Mouse (Mus musculus) layer of hippocampus, adult 9-11 months (tissue): Measurements from ENCODE around the gene Adat3.
"Not testable (repeated sequence)": the region's sequence is repeated elsewhere in the genome, so short reads cannot be mapped to it uniquely, and the experiment has no call there.

Experiments used
- DNase-seq: peaks from one replicate; pipeline ENCODE4 v3.0.0; 2022

Gene Adat3

DNA sequence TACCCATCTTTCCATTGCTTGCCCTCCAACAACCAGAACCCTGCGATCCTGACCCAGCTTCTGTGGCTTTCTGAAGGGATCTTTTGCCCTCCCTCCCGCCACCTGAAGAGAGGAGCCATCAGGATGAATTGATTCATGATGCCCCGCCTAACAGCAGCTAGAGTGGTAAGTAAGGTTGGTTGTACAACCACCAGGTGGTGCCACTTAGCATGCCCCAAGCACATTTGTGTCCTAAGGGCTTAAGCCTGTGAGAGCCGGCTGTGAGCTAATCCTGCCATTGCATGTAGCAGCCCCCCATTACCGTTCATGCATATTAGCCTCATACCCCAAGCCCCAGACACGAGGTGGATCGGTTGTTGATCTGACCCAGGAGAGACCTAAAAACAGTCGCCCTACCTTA lies 23.8 kb upstream of the Adat3 start:
- DNase-seq = peak; percentile 54

DNA sequence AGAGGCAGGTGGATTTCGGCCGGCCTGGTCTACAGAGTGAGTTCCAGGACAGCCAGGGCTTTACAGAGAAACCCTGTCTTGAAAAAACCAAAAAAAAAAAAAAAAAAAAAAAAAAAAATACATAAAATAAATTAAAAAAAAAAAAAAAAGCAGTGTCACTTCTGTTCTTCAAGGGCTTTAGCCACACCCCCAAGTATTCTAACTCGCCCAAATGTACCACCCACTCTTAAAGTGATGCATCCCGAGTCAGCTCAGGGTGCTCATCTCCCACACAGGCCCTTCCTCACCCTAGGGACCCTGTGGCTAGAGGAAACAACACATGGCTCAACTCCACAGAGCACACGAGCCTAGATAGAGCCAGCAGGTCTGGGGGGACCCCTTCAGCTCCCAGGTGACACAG lies 19.6 kb upstream of the Adat3 start:
- peak; percentile 14 for DNase-seq

DNA sequence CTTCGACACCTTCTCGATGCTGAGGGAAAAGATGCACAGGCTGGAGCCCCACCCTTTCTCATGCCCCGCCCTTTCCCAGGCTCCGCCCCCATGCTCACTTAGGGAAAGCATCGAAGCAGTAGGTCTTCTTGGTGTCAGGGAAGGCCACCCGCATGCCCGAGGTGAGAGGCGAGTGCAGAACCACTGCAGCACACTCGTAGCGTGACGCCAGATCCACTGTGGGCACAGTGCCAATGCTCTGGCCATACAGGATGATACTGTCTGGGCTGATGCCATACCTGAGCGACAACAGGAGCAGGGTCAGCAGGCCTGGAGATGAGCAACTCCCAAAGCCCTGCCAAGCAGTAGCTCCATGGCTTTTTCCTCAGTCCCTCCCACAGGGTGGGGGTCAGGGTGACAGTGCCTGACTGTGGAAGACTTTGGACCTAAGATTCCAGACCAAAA lies 18.6 kb upstream of the Adat3 start:
- no peak for DNase-seq

DNA sequence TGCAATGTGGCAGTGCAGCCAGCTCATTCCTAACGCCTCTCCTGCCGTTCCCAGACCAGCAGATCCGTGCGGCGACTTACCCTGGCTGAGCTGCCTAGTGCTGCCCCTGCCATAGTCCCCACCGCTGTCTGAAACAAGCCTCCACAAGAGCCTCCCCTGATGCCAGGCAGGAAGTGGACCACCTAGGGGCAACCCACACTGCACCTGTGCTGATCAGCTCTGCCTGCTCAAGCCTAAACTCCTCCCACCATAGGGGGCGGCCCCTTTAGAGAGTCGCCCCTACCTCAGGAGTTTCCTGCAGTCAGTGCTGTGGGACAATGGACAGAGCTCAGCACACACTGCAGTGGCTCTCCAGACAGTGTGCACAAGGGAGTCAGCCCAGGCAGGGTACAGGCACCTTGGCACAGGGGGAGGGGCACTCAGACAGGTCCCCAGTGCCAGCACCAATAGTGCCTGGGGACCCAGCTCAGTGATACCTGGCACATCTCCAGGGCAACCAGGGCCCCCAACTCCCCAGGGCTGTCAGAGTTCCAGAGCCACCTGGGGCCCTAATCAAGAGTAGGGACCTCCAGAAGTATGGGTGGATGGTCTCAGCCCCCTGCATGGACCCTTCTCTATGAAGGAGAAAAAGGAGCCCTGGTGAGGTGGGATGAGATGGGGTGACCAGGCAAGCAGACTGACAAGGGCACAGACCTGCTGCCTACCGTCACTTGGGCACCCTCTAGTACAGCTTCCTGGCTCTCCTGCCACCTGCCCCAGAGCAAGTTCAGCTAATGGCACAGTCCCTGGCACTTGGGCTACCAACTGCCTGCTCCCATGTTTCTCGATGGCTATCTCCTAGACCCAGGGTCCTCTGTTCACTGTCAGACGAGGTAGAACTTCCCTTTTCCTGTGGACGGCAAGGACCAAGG lies 17.8 kb upstream of the Adat3 start:
- DNase-seq = peak; percentile 19

DNA sequence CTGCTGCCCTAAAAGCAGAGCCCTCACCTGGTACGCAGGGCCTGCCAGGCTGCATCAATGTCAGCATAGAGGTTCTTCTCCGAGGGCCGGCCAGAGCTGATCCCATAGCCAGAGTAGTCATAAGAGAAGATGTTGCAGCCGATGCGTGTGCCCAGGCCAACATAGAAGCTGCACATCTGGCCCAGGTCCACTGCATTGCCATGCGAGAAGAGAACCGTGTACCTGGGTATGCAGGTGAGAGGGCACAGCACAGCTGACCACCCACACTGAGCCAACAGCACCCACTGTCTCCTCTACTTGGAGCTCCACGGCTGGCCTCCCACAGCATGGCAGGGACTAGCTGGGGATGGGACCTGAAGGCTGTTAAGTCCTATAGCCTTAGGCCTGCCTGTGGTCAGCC lies 17.1 kb upstream of the Adat3 start:
- peak; percentile 15 for DNase-seq

DNA sequence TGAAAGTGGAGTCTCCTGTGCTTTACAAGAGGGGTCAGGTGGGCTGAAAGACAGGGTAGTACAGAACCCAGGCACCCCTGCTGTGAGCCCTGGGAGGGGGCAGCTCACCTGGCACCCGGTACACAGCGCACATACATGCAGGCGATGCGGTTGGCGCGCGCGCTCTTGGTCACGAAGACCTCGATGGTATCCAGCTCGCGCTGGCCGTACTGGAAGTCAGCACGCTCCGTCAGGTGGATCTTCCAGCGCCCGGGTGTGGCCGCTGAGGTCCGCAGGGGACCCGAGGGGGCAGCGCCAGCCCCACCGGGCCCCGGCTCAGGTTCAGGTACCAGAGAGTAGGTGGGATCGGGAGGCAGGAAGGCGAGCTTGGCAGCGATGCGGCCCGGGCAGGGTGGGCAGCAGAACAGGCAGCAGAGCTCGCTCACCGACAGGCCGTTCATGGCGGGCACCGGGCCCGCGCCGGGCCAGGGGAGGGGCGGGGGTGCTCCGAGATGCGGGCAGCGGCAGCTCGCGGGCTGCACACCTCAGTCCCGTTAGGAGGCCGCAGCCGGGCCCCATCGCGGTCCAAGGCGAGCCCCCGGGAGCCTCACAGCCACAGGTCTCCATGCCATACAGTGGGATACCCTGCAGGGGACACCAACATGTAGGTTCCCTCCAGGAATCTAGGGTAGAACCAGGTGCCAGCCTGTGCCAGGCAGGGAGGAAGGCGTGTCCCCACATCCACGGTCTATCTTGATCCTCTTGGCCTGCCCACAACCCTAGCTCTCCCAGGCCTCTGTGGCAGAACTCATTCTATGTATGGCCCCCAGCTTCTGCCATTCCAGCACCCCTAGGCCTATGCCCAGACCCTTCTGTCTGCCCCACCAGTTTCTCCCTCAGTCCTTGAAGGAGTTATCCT lies 16.0 kb upstream of the Adat3 start:
- no peak for DNase-seq

DNA sequence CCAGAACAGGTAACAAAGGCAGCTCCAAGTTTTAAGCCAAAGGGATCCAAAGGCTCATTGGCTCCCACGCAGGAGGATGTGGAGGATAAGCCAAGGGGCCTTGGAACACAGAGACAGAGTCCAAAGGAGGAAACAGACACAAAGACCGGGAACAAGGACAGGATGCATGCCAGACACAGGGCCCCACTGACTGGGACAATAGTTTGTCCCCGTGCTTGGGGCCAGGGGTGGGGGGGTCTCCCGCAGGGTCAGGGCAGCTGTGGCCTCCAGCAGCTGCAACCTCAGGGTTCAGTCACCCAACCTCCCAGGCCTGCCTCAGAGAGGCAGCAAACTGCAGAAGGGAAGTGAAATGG lies 15.4 kb upstream of the Adat3 start:
- peak; percentile 47 for DNase-seq

DNA sequence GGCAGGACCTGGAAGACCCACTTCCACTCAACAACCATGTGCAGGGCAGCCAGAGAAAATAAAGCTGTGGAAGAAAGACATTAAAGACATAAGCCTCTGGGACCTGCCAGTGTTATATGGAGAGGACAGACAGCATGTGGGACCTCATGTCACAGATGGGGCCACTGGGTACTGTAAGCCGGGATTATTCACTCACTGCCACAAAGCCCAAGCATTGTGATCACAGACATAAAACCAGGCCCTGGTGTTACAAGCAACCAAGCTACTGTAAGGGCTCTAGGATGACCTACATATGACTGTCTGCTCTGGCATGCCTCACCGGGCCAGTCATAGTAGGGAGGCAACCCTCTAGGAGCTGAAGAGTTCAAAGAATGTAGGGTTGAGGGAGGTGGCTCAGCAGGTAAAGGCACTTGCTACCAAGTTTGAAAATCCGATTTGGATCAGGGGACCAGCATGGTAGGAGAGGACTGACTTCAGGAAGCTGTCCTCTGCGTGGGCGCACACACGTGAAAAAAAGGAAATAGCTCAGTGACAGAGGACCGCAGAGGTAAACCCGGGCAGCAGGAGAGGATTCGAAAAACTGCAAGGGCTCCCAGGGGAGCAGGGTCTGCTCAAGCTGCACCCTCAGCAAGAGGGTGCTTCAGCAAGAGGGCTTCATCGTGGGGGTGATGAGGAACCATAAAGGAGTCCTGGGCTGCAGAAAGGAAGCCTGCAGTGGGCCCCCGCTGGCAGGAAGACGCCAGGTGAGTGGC lies 13.4 kb upstream of the Adat3 start:
- DNase-seq = peak; percentile 47

DNA sequence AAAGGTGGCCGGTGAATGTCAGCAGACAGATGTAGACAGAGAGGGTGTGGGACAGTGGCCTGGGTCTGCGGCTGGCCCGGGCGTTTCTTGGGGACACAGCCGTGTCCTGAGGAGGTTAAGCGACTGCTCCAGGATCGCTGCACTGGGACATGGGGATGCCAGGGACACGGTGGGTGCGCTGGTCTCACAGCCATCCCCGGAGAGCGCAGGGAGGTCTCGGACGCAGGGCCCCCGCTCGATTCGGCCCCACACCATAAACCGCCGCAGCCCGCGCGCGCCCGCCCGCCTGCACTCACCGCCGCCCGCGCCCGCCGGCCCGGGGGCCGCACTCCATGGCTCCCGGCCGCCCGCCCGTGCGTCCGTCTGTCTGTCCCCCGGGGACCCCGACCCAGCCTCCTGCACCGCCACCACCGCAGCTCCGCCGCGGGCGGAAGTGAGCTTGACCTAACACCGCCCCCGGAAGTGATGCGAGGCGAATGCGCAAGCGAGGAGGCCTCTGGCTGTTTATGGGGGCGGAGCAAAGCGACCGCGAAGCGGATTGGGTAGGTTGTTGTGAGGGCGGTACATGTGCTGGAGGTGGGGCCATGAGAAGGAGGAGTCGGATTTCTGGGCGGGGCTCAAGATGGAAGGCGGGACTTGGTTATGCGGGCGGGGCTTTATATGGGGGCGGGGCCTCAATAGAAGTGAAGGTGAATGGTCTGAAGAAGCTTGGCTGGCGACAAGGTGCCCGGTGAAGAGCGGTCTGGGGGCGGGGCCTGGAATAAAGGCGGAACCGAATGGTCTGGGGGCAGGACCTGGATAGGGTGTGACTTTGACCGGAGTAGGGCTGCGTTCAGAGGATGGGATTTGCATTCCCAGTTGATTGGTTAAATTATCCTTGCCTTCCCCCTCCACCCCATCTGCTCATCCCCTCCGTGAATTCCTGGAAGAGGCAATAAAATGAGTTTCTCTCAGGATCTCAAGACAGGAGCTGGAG lies 12.5 kb upstream of the Adat3 start, which contains the start of gene Abhd17a:
Abhd17a (minus strand) TSS at position 463 of the 976 bp plus-strand sequence.
- DNase-seq = peak; percentile 98

DNA sequence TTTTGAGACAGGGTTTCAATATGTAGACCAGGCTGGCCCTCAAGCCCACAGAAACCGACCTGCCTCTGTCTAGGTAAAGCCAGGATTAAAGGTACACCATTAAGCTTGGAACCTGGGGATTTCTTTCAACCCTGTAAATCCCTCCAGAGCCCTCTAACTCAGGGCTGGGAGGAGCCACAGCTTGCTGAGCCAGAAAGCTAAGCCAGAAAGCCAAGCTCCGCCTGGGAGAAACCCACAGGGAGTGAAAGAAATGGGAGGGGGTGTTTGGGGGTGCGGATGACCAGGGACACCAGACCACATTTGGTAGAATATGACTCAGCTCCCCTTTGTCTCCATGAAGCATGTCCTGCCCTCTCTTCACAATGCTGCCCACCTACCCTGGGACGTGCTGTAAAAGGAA lies 6.4 kb upstream of the Adat3 start:
- DNase-seq = no peak

DNA sequence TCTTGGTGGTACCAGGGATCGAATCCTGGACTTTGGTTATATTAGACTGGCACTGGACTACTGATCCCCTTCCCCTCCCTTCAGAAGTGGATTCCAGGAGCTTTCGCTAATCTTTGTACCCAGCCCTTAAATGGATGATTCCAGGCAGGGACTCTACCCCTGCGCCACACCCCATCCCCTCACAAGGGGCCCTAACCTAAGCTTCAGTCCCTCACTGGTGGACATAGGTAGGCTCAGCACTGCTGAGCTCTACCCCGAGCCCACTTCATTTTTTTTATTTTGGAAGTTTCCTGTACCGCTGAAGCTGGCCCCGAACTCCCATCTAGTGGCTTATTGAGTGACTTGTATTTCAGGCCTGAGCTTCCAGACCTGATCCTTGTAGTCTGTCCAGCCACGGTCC lies 684 bp downstream of the Adat3 start:
- no peak for DNase-seq

DNA sequence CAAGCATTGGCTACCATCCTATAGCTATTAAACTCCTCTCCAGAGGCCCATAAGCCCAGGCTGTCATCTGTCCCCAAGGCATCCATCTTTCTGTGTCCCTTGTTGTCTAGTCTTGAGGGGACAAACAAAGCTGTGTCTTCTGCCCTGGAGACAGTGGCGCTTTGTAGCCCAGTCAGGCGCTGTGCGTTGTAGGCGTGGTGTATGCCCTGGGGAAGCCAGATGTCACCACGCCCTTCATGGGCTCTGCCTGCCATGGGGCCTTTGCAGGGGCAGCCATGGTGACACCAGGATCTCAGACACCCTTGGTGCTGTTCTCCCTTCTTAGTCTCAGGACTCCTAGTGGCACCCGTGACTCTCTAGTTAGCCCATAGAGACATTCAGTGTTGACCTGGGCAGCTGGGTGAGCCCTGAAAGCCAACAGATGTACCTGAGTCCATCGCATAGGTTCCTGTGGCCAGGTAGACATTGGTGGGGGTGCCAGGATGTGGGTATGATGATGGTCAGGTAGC lies 1.4 kb downstream of the Adat3 start:
- peak; percentile 77 for DNase-seq

DNA sequence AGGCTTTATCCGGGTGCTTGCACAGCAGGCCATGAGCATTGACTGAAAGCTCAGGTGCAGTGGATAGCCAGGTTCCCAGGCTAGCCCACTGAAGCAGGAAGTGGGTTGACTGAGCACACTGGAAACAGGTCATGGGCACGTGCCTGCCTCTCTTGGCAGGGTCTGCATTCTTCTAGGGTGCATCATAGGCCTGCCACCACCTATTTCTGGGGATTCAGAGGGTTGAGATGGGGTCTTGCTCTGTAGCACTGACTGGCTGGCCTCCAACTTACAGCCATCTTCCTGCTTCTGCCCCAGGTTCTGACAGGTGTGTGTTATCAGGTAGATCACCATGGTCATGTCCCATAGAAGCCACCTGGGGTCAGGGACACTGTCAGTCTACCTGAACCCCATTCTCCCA lies 2.3 kb downstream of the Adat3 start:
- DNase-seq = peak; percentile 18

DNA sequence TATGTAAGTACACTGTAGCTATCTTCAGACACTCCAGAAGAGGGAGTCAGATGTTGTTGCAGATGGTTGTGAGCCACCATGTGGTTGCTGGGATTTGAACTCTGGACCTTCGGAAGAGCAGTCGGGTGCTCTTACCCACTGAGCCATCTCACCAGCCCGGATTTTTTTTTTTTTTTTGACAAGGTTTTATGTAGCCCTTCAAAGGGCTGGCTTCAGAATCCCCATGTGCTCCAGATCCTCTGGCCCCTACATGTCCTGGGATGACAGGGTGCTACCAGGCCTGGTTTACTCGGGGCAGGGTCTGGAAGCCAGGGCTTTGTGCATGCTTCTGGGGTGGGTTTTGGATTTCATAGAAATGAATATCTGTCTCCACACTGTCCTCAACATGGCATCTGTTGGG lies 3.0 kb downstream of the Adat3 start, which contains the start of gene Gm49322:
Gm49322 (plus strand) TSS at position 301 of the 400 bp plus-strand sequence.
- not testable (repeated sequence) for DNase-seq

DNA sequence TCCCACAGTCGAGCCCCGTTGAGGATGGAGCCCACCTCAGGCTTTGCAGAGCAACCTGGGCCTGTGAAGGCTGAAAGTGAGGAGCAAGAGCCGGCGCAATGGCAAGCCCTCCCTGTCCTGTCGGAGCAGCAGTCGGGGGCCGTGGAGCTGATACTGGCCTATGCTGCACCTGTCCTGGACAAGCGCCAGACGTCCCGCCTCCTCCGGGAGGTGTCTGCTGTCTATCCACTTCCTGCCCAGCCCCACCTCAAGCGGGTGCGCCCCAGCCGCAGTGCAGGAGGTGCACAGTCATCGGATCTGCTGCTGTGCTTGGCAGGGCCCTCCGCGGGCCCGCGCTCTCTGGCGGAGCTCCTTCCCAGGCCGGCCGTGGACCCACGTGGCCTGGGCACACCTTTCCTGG lies 3.6 kb downstream of the Adat3 start:
- DNase-seq = no peak

DNA sequence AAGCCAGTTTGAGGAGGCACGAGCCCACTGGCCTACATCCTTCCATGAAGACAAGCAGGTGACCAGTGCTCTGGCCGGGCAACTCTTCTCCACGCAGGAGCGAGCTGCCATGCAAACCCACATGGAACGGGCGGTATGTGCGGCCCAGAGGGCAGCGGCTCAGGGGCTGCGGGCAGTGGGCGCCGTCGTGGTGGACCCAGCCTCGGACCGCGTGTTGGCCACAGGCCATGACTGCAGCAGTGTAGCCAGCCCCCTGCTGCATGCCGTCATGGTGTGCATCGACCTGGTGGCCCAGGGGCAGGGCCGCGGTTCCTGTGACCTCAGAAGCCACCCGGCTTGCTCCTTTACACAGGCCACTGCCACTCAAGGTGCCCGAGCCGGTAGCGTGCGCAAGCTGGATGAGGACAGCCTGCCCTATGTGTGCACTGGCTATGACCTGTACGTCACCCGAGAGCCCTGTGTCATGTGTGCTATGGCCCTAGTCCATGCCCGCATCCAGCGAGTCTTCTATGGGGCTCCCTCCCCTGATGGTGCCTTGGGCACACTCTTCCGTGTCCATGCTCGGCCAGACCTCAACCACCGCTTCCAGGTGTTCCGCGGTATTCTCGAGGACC lies 4.2 kb downstream of the Adat3 start:
- DNase-seq = no peak

DNA sequence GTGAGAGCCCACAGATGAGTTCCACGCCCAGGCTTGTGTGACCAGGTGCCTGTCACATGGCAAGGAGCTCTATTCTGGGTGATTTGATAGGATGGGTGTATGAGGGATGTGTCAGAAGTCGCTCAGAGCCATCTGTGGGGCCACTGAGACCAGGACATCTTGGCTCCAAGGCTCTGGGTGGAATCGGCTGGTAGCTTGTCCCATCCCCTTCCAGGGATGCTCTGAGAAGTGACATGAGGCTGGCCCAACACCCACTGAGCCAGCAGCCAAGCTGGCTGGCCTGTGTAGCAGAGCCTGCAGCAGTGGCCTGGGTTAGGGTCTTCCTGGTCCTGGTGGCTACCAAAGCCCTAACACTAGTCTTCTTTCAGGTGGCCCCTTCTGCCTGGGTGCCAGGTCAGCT lies 5.8 kb downstream of the Adat3 start:
- no peak for DNase-seq

DNA sequence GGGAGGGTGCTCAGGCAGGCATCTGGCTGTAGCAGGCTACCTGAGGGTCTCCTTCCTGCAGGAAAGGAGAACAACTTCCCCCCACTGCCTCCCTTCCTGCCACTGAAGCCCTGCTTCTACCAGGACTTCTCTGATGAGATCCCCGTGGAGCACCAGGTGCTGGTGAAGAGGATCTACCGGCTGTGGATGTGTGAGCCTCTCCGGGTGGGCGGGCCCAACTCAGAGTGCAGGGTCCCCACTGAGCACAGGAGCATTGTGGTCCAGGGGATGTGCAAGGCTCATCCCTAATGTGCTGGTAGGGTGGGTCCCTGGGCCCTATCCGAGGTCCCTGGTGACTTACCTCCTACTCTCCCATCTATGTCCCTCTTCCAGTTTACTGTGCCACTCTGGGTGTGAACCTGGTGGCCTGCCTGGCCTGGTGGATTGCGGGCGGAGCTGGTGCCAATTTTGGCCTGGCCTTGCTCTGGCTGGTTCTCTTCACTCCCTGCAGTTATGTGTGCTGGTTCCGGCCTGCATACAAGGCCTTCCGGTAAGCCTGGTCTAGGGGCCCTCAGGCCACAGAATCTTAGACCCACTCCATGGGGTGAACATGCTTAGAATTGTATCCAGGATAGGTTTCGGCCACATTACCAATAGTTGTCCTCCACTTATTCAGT lies 6.7 kb downstream of the Adat3 start:
- no peak for DNase-seq

DNA sequence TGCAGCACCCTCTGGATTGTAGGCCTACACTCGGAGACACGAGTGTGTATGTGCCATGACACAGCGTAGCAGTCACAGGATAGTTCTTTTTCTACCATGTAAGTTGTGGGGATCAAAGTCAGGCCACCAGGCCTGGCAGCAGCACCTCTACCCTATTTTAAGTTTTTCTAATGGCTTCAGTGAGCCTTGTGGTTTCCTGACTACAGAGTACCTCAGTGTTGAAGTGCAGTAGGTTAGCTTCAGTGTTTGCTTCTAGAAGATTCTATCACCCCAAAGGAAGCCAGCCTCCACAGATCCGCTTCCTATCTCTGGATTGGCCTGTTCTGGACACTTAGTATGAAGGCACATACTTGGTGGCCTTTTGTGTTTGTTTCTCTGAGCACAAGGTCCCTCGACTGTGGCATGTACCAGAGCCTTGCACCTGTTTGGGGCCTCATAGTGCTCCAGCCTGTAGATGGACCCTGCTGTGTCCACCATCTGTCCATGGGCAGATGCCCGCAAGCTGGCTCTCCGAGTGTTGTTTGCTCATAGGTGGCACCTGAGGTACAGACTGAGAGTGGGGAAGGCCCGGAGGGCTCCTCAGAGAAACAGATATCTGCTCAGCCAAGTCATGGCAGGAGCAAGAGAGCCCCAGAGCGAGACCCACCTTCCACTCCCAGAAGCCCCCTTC lies 7.6 kb downstream of the Adat3 start:
- no peak for DNase-seq

DNA sequence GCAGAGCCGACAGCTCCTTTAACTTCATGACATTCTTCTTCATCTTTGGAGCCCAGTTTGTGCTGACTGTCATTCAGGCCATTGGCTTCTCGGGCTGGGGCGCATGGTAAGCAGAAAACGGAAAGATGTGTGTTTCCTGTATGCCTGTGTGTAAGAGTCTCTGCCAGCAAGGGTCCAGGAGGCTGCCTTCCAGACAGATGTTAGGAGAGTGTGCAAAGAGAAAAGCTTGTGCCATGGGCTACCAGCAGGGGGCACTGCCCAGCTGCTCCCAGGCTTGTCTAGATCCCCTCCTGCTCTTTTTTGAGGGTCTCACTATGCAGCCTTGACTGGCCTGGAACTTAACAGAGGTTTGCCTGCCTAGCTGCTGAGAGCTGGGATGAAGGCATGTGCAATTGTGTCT lies 8.3 kb downstream of the Adat3 start:
- no peak for DNase-seq
